Mouse (Mus musculus) forebrain, embryonic 15.5 days (tissue): ENCODE results near the gene Serhl. TPM values are rescaled to one million over a fixed set of nuclear protein-coding genes. Genes with fewer than 3 reads are reported as not detected.

Experiments used
- ATAC-seq: fragments of 200-750 bp; cut with Nextera tagmentation; replicated peaks from 2 replicates; pipeline ENCODE4 v1.8.0; 2017; ENCODE audit warnings: mild to moderate bottlenecking, moderate TSS enrichment, moderate library complexity
- H3K27ac ChIP-seq: fragments of 300-500 bp; sonication (generic); replicated peaks from 2 replicates; pipeline ENCODE4 v1.5.1; 2015; ENCODE audit warnings: mild to moderate bottlenecking, inconsistent platforms
- H3K27me3 ChIP-seq: fragments of 300-500 bp; sonication (generic); 2 replicates; pipeline ENCODE4 v1.6.1; 2015; ENCODE audit warnings: inconsistent platforms
- H3K36me3 ChIP-seq: fragments of 300-500 bp; sonication (generic); 2 replicates; pipeline ENCODE4 v1.6.1; 2015; ENCODE audit warnings: mild to moderate bottlenecking, inconsistent platforms
- H3K4me1 ChIP-seq: fragments of 300-500 bp; sonication (generic); 2 replicates; pipeline ENCODE4 v1.6.1; 2015; ENCODE audit warnings: inconsistent platforms
- H3K4me2 ChIP-seq: fragments of 300-500 bp; sonication (generic); replicated peaks from 2 replicates; pipeline ENCODE4 v1.6.1; 2015; ENCODE audit warnings: mild to moderate bottlenecking, inconsistent platforms
- H3K4me3 ChIP-seq: fragments of 300-500 bp; sonication (generic); 2 replicates; pipeline ENCODE4 v1.5.1; 2015; ENCODE audit warnings: mild to moderate bottlenecking, inconsistent platforms
- H3K9ac ChIP-seq: fragments of 300-500 bp; sonication (generic); replicated peaks from 2 replicates; pipeline ENCODE4 v1.6.1; 2015; ENCODE audit warnings: mild to moderate bottlenecking, inconsistent platforms
- H3K9me3 ChIP-seq: fragments of 300-500 bp; sonication (generic); 2 replicates; pipeline ENCODE4 v1.6.1; 2016; ENCODE audit warnings: inconsistent platforms
- WGBS: fragments of 180-500 bp; shearing (Covaris S2); methylation state at CpG from one replicate; pipeline ENCODE4 v1.1.7; 2015; ENCODE audit warnings: mixed read lengths; 5-methylcytosine and 5-hydroxymethylcytosine counted together
- polyA plus RNA-seq: library from polyadenylated mRNA; unstranded; fragments of >200 nt; fragmentation: Nextera tagmentation; extraction: Ambion mirVana; gene quantifications from 2 replicates; pipeline ENCODE4 v1.2.1, GENCODE M21; 2015

The Serhl gene
- polyA plus RNA-seq, 1 experiment from 2014 or later: 35.9 TPM

- 91% methylated on average over 7 of the region's 7 CpGs for WGBS
Measured at GRCm38 (mm10) chr15:83158587-83159160, 69.4 kb downstream of the Serhl start.

DNA sequence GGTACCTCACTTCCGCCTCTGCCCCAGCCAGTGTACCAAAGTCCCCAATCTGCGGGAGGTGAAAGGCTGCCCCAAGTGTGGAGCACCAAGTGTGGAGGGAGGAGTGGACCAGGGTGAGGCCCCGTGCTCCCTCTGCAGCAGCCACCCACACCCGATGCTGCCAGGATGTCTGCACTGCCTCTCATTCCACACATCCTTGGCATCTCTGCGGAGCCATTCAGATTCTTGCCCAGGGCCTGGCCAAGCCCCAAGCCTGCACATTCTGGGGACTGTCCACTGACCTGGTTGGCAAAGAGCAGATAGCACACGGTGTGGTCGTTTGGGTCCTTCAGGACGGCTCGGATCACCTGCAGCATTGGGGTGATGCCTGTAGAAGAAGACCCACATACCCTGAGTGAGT lies 70.5 kb downstream of the Serhl start:
- Histone ChIP-seq H3K36me3 (peaks cover 30% of the 10 kb centered on the region), H3K4me2 (no peak overlapping the region), H3K9ac (no peak overlapping the region), H3K4me1 (no peaks in the 10 kb centered on the region), H3K4me3 (no peak overlapping the region), H3K27me3 (no peaks in the 10 kb centered on the region), H3K27ac (no peak overlapping the region), H3K9me3 (no peaks in the 10 kb centered on the region)
- no peak for ATAC-seq
- WGBS: 97% methylated on average over 9 of the region's 9 CpGs

More at GRCm38 (mm10) chr15:83158587-83159160, 69.4 kb downstream of the Serhl start:
- Histone ChIP-seq H3K4me2 (no peak overlapping the region), H3K4me1 (no peaks in the 10 kb centered on the region), H3K36me3 (peaks cover 30% of the 10 kb centered on the region), H3K9ac (no peak overlapping the region), H3K9me3 (no peaks in the 10 kb centered on the region), H3K27me3 (no peaks in the 10 kb centered on the region), H3K4me3 (no peak overlapping the region), H3K27ac (no peak overlapping the region)
- ATAC-seq: no peak

DNA sequence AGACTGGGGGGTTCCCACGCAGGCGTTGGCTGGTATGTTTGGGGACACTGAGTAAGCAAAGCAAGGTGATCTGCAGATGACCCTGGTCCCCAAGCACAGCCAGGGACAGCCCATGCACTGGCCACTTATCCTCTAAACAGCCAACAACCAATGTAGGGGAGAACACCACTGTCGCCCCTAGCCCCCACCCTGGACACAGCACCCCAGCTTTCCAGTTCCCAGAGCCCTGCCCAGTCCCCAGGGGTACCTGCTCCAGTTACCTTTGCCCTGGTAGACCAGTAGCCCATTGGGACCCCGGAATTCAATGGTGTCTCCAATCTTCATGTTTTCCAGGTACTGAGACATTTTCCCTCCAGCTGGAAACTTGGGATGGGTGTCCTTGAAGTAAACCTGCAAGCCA lies 71.3 kb downstream of the Serhl start:
- Histone ChIP-seq H3K4me1 (no peaks in the 10 kb centered on the region), H3K9me3 (no peaks in the 10 kb centered on the region), H3K9ac (no peak overlapping the region), H3K4me3 (no peak overlapping the region), H3K27ac (no peak overlapping the region), H3K27me3 (no peaks in the 10 kb centered on the region), H3K4me2 (no peak overlapping the region), H3K36me3 (peaks cover 30% of the 10 kb centered on the region)
- no peak for ATAC-seq
- 95% methylated on average over 4 of the region's 4 CpGs for WGBS

DNA sequence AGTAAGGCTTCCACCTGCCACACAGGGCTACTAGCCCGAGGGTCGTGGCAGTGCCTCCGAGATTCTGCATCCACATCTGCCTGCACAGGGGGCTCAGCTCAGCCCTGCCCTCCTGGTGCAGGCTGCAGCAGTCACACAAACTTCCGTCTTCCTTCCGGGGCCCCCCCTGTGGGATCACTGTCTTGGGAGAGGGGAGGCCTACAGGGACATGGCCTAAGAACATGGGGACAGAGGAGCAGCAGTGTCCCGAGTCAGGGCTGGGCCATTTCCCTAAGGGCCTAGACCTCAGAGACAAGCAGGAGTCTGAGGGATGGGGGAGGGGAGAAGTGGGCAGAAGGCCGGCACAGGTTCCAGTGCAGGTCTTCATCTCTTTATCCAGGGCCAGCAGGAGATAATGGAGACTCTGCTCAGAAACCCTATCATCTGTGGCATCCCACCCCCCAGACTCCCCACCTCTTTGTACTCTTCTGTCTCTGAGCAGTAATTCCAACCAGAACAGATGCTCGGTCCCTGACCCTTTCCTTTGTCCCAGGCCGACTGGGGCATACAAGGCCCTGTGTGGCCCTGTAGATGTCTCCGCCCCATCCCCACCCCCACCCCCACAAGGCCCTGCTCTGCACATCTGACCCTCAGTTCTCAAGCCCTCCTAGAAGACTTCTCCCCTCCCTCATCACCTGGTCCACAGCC lies 71.9 kb downstream of the Serhl start:
- no peak overlapping the region for H3K27ac ChIP-seq
- WGBS: 32% methylated on average over 10 of the region's 10 CpGs
- H3K4me3 ChIP-seq: no peak overlapping the region
- H3K27me3 ChIP-seq: no peaks in the 10 kb centered on the region
- ATAC-seq: no peak
- peaks cover 30% of the 10 kb centered on the region for H3K36me3 ChIP-seq
- no peak overlapping the region for H3K9ac ChIP-seq
- no peak overlapping the region for H3K4me2 ChIP-seq
- H3K9me3 ChIP-seq: no peaks in the 10 kb centered on the region
- no peaks in the 10 kb centered on the region for H3K4me1 ChIP-seq

GRCm38 (mm10) chr15:83162001-83162400 lies 72.7 kb downstream of the Serhl start:
- Histone ChIP-seq H3K4me1 (no peaks in the 10 kb centered on the region), H3K27me3 (no peaks in the 10 kb centered on the region), H3K9ac (no peak overlapping the region), H3K4me3 (no peak overlapping the region), H3K4me2 (no peak overlapping the region), H3K27ac (no peak overlapping the region), H3K36me3 (peaks cover 30% of the 10 kb centered on the region), H3K9me3 (no peaks in the 10 kb centered on the region)
- 93% methylated on average over 4 of the region's 4 CpGs for WGBS
- no peak for ATAC-seq

GRCm38 (mm10) chr15:83162818-83163485 lies 73.6 kb downstream of the Serhl start:
- Histone ChIP-seq H3K9me3 (no peaks in the 10 kb centered on the region), H3K36me3 (peaks cover 23% of the 10 kb centered on the region)
- 93% methylated on average over 11 of the region's 11 CpGs for WGBS

GRCm38 (mm10) chr15:83164971-83165471 lies 75.7 kb downstream of the Serhl start:
- Histone ChIP-seq H3K27ac (no peak overlapping the region), H3K4me3 (no peak overlapping the region), H3K9me3 (no peaks in the 10 kb centered on the region), H3K9ac (no peak overlapping the region), H3K36me3 (peaks cover 3% of the 10 kb centered on the region; the same call in 1 of the 2 replicates), H3K4me1 (peaks cover 3% of the 10 kb centered on the region; the same call in 1 of the 2 replicates), H3K4me2 (no peak overlapping the region), H3K27me3 (no peaks in the 10 kb centered on the region)
- 77% methylated on average over 5 of the region's 5 CpGs for WGBS
- ATAC-seq: no peak

More at GRCm38 (mm10) chr15:83162818-83163485, 73.6 kb downstream of the Serhl start:
- H3K4me3 ChIP-seq: no peak overlapping the region
- H3K4me2 ChIP-seq: no peak overlapping the region
- no peak overlapping the region for H3K9ac ChIP-seq
- no peaks in the 10 kb centered on the region for H3K4me1 ChIP-seq
- no peak for ATAC-seq
- no peaks in the 10 kb centered on the region for H3K27me3 ChIP-seq
- no peak overlapping the region for H3K27ac ChIP-seq

DNA sequence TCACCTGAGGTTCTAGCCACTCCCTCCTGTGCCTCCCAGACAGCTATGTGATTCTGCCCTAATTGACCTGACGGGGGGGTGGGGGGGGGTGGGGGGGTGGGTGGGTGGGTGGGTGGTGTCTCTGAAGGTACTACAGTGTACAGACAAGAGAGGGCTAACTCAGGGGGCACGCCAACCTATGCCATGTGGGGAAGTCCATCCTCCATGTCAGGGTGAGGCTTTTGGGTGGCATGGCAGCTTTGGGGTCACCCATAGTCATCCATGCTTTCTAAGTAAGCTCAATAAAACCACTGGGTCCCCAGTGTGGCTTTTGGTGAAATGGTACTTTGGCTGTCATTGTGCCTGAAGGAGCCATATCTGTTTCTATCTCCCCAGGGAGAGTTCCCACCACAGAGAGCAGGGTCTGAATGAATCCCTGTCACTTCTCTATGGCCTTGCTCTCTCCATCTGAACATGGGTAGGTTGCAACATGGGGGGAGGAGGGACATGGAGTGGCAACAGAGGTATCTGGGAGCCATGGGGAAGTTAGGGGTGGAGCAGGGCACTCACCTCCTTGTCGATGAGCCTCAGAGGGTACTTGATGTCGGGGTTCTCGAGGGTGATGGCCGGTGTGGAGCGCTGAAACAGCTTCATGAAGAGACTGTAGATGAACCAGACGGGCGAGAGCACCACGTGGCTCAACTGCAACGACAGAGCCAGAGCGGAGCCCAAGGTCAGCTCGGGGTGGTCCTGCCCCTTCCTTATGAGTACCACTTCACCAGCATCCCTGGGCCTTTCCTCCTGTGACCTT lies 76.4 kb downstream of the Serhl start:
- no peaks in the 10 kb centered on the region for H3K36me3 ChIP-seq
- H3K4me1 ChIP-seq: peaks cover 7% of the 10 kb centered on the region; the same call in 1 of the 2 replicates
- no peak overlapping the region for H3K27ac ChIP-seq
- no peaks in the 10 kb centered on the region for H3K9me3 ChIP-seq
- no peak for ATAC-seq
- H3K27me3 ChIP-seq: no peaks in the 10 kb centered on the region
- H3K4me3 ChIP-seq: no peak overlapping the region
- H3K9ac ChIP-seq: no peak overlapping the region
- H3K4me2 ChIP-seq: no peak overlapping the region
- WGBS: 93% methylated on average over 13 of the region's 13 CpGs

Other genes with a start within 250 kb of the Serhl start
- 18.2 and 18.7 TPM in 2 replicates for gene Tcf20, start 101.6 kb upstream of the Serhl start, polyA plus RNA-seq
- 1.6 and 1.8 TPM in 2 replicates for gene Nfam1, start 56.2 kb upstream of the Serhl start, polyA plus RNA-seq
- 72.4 and 72.9 TPM in 2 replicates for gene Rrp7a, start 33.3 kb downstream of the Serhl start, polyA plus RNA-seq
- 157 and 159 TPM in 2 replicates for gene Poldip3, start 59.9 kb downstream of the Serhl start, polyA plus RNA-seq
- 85.3 and 92.8 TPM in 2 replicates for gene Cyb5r3, start 83.1 kb downstream of the Serhl start, polyA plus RNA-seq
- gene A4galt, start 162.3 kb downstream of the Serhl start, polyA plus RNA-seq: 1.5 and 1.7 TPM in 2 replicates